Mouse (Mus musculus) C2C12 (cell line): ENCODE measurements at regions not wholly inside any gene's neighbourhood (a gene's known extent, or its start where the extent isn't known, plus 50 kb on each side); places are given as distances from the start of the nearest gene placed in this dataset.

ENCODE experiments used
- H3K27me3 ChIP-seq: one replicate; pipeline ENCODE4 v1.6.1; 2011; ENCODE audit not compliant: control insufficient read depth, insufficient read depth, insufficient read length
- H3K36me3 ChIP-seq: one replicate; pipeline ENCODE4 v1.6.1; 2011; ENCODE audit not compliant: control insufficient read depth, insufficient read depth
- H3K4me3 ChIP-seq: one replicate; pipeline ENCODE4 v1.5.1; 2011; ENCODE audit warnings: mild to moderate bottlenecking, control low read depth; ENCODE audit not compliant: poor library complexity, insufficient read depth, severe bottlenecking
- H3K79me2 ChIP-seq: one replicate; pipeline ENCODE4 v1.6.1; 2011; ENCODE audit not compliant: control insufficient read depth, insufficient read depth
- H3K79me3 ChIP-seq: one replicate; pipeline ENCODE4 v1.6.1; 2011; ENCODE audit warnings: low read depth, control low read depth
- H3ac ChIP-seq: one replicate; pipeline ENCODE3; 2011; ENCODE audit warnings: low read depth; ENCODE audit not compliant: control insufficient read depth, insufficient read length
- CEBPB ChIP-seq: IDR thresholded peaks from one replicate; pipeline ENCODE4 v1.6.1; 2011; ENCODE audit warnings: low read depth, mild to moderate bottlenecking, control low read depth, moderate library complexity
- CTCF ChIP-seq: IDR thresholded peaks from one replicate; pipeline ENCODE4 v1.5.1; 2011; ENCODE audit not compliant: control insufficient read depth, insufficient read depth, insufficient read length
- FOSL1 ChIP-seq: IDR thresholded peaks from one replicate; pipeline ENCODE4 v1.8.0; 2011; ENCODE audit warnings: mild to moderate bottlenecking, low read length; ENCODE audit not compliant: poor library complexity, insufficient read depth, severe bottlenecking
- MAX ChIP-seq: IDR thresholded peaks from one replicate; pipeline ENCODE4 v1.6.1; 2011; ENCODE audit warnings: mild to moderate bottlenecking, control low read depth
- MYOD1 ChIP-seq: IDR thresholded peaks from one replicate; pipeline ENCODE4 v1.6.1; 2011; ENCODE audit warnings: low read depth; ENCODE audit not compliant: control insufficient read depth, insufficient read length
- MYOG ChIP-seq: IDR thresholded peaks from one replicate; pipeline ENCODE4 v1.6.1; 2011; ENCODE audit not compliant: control insufficient read depth, insufficient read length; ENCODE audit errors: extremely low read depth
- USF1 ChIP-seq: IDR thresholded peaks from one replicate; pipeline ENCODE4 v1.6.1; 2011; ENCODE audit warnings: low read depth, mild to moderate bottlenecking, control low read depth, moderate library complexity

- Histone ChIP-seq H3K79me3 (no peaks in the 10 kb centered on the region), H3K4me3 (no peak overlapping the region), H3K79me2 (no peaks in the 10 kb centered on the region), H3K27me3 (no peaks in the 10 kb centered on the region), H3K36me3 (no peaks in the 10 kb centered on the region), H3ac (no peak overlapping the region)
- TF ChIP-seq CEBPB (no peak), USF1 (no peak), MAX (no peak), FOSL1 (no peak)
Measured at GRCm38 (mm10) chr5:134000100-134000499, 99.4 kb upstream of the Castor2 start.

- Histone ChIP-seq H3K79me3 (no peaks in the 10 kb centered on the region), H3K36me3 (no peaks in the 10 kb centered on the region), H3K4me3 (no peak overlapping the region), H3K79me2 (no peaks in the 10 kb centered on the region), H3K27me3 (no peaks in the 10 kb centered on the region), H3ac (no peak overlapping the region)
- TF ChIP-seq MAX (no peak), MYOG (no peak), CEBPB (no peak)
Measured at GRCm38 (mm10) chr5:133999698-134000097, 99.8 kb upstream of the Castor2 start.

- no peaks in the 10 kb centered on the region for H3K79me3 ChIP-seq
- no peak for TF ChIP-seq MYOD1
- no peak for TF ChIP-seq USF1
- TF ChIP-seq MAX, result no peak
- no peak for TF ChIP-seq MYOG
- no peak for TF ChIP-seq FOSL1
- no peak for TF ChIP-seq CTCF
- TF ChIP-seq CEBPB, result no peak
- no peaks in the 10 kb centered on the region for H3K36me3 ChIP-seq
- H3ac ChIP-seq, result no peak overlapping the region
- H3K27me3 ChIP-seq, result no peaks in the 10 kb centered on the region
- H3K79me2 ChIP-seq, result no peaks in the 10 kb centered on the region
- H3K4me3 ChIP-seq, result no peak overlapping the region
Measured at GRCm38 (mm10) chr5:133991994-133992393, 107.5 kb upstream of the Castor2 start.

- TF ChIP-seq CTCF (no peak), MAX (no peak), CEBPB (no peak), MYOG (no peak), FOSL1 (no peak), USF1 (no peak), MYOD1 (no peak)
- no peaks in the 10 kb centered on the region for H3K27me3 ChIP-seq
- H3ac ChIP-seq, result no peak overlapping the region
- no peaks in the 10 kb centered on the region for H3K79me2 ChIP-seq
- no peaks in the 10 kb centered on the region for H3K79me3 ChIP-seq
- no peak overlapping the region for H3K4me3 ChIP-seq
- H3K36me3 ChIP-seq, result no peaks in the 10 kb centered on the region
Measured at GRCm38 (mm10) chr5:133991556-133991955, 108.0 kb upstream of the Castor2 start.

- Histone ChIP-seq H3K4me3 (no peak overlapping the region), H3K27me3 (no peaks in the 10 kb centered on the region), H3ac (no peak overlapping the region), H3K36me3 (no peaks in the 10 kb centered on the region), H3K79me3 (no peaks in the 10 kb centered on the region), H3K79me2 (no peaks in the 10 kb centered on the region)
- TF ChIP-seq CTCF (no peak), MAX (no peak), USF1 (no peak)
Measured at GRCm38 (mm10) chr5:133983249-133983966, 116.1 kb upstream of the Castor2 start.

- Histone ChIP-seq H3K79me3 (no peaks in the 10 kb centered on the region), H3K27me3 (no peaks in the 10 kb centered on the region), H3K4me3 (no peak overlapping the region), H3ac (no peak overlapping the region), H3K79me2 (no peaks in the 10 kb centered on the region), H3K36me3 (no peaks in the 10 kb centered on the region)
- TF ChIP-seq MAX (no peak), CTCF (no peak), FOSL1 (no peak), USF1 (no peak), MYOG (no peak), MYOD1 (no peak), CEBPB (no peak)
Measured at GRCm38 (mm10) chr5:133970421-133970914, 129.0 kb upstream of the Castor2 start.
